Mouse (Mus musculus) brain, embryonic 18.5 days (tissue): ENCODE results near the gene Cry2.
"Not testable (repeated sequence)": the region's sequence is repeated elsewhere in the genome, so short reads cannot be mapped to it uniquely, and the experiment has no call there.

ENCODE experiments used
- DNase-seq: peaks from one replicate; pipeline ENCODE4 v3.0.0-alpha.2; 2012; ENCODE audit warnings: low read depth, low spot score

Gene Cry2

GRCm38 (mm10) chr2:92422388-92423135 lies 11.3 kb downstream of the Cry2 start:
- no peak for DNase-seq

- no peak for DNase-seq
Observed at GRCm38 (mm10) chr2:92421723-92422387, 12.0 kb downstream of the Cry2 start.

DNA sequence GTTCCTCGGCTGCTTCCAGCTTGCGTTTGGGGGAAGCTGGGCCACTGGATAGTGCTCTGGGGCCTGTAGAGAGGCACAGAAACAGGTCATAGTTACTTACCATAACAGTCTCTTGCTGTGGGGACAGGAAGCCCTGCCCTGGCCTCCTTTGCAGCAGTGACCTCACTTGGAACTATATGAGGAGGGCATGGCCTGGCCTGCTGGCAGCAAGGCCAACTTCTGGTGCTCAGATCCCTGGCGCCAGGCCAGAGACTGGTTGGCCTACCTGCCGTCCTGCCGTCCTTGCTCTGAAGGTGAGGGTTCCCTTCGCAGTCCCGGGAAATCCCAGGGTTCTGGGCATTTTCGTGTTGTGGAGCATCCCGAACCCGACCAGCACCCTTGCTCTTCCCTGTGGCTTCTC lies 22.1 kb downstream of the Cry2 start:
- no peak for DNase-seq

DNA sequence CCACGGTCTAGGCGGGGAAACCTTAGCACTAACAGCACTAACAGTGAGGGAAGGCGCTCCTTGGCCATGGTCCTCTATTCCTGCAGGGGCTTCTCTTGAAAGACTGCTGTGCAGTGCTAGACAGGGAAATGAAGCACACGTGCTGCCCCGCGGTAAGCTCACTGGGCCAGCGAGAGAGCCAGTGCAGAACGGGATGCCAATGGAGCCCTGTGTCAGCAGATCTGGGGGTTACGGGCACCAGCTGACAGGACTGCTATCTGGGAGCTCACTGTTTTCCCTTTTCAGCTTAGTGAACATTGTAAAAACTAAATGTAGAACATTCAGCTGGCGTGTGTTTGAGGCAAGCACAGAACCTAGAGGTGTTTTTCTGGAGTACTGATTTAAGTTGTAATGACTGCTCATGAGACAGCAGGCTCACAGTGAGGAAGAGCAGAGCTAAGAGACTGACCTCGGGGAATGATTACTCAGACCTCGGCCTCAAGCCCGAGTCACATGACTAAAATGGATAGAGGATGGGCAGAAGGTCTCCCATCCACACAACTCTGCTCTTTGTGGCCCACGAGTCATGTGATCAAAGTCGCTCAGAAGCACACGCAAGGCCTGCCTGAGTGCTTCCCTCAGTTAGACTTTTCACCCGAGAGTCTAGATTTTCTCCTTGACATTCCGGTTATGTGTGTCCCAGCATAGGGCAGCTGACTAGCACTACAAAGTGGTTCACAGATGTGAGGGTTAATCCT lies 25.4 kb downstream of the Cry2 start:
- DNase-seq, result no peak

- DNase-seq, result no peak
Observed at GRCm38 (mm10) chr2:92405687-92406086, 28.2 kb downstream of the Cry2 start.

DNA sequence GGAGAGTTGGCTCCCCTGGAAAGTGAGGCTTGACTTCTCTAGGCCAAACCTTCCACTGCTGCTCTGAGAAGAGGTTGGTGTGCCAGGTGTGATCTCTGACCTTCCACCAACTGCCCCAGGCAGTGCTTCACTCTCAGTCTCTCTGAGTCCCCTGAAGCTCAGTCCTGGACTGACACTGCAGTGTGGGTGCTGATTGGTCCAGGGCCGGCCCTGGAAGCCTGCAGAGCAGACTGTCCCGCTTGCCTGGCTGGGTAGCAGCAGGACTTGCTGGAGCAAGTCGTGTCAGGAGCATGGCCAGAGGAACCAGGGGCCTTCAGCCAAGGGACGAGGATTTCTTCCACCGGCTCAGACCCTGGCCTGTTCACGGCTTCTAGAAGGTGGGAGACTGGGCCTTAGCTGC lies 29.1 kb downstream of the Cry2 start:
- no peak for DNase-seq

- DNase-seq, result no peak
Observed at GRCm38 (mm10) chr2:92403776-92404319, 30.0 kb downstream of the Cry2 start.

GRCm38 (mm10) chr2:92402591-92403326 lies 31.1 kb downstream of the Cry2 start:
- DNase-seq, result no peak

- no peak for DNase-seq
Observed at GRCm38 (mm10) chr2:92401091-92401561, 32.7 kb downstream of the Cry2 start, which contains the start of gene Mapk8ip1. Mapk8ip1 (minus strand) TSS chr2:92401263.

DNA sequence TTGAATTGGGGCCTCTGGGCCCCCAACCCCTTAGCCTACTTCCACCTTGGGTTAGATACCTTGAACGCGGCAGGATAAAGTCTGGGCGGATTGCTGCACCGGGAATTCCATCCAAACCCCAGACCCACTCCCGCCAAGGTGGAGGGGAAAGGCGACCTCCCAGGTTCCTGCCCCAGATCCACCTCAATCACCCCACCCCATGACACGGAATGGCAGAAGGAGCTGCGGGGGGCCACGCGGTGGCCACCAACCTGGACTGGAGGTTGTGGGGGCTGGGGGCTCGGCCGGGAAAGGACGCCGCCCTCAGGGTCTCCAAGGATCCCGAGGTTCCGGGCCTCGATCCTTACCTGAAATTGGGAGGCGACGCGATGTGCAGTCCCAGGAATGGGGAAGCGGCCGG lies 33.2 kb downstream of the Cry2 start:
- DNase-seq, result no peak

DNA sequence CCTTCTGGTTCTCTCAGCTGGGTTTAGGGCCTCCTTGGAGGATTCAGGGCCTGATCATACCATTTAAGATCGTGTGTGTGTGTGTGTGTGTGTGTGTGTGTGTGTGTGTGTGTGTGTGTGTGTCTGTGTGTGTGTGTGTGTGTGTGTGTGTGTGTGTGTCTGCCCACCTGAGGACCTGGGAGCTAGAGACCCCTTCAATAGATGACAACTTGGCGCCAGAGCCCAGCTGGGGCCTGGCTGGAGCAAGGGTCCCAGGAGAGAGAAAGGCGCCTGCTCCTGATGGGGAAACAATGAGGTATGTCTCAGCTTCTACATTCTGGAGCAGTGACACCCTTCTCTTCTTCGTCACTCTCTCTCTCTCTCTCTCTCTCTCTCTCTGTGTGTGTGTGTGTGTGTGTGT lies 34.0 kb downstream of the Cry2 start:
- not testable (repeated sequence) for DNase-seq

GRCm38 (mm10) chr2:92397436-92397835 lies 36.4 kb downstream of the Cry2 start:
- DNase-seq, result no peak

- DNase-seq, result no peak
Observed at GRCm38 (mm10) chr2:92395535-92395934, 38.3 kb downstream of the Cry2 start.

DNA sequence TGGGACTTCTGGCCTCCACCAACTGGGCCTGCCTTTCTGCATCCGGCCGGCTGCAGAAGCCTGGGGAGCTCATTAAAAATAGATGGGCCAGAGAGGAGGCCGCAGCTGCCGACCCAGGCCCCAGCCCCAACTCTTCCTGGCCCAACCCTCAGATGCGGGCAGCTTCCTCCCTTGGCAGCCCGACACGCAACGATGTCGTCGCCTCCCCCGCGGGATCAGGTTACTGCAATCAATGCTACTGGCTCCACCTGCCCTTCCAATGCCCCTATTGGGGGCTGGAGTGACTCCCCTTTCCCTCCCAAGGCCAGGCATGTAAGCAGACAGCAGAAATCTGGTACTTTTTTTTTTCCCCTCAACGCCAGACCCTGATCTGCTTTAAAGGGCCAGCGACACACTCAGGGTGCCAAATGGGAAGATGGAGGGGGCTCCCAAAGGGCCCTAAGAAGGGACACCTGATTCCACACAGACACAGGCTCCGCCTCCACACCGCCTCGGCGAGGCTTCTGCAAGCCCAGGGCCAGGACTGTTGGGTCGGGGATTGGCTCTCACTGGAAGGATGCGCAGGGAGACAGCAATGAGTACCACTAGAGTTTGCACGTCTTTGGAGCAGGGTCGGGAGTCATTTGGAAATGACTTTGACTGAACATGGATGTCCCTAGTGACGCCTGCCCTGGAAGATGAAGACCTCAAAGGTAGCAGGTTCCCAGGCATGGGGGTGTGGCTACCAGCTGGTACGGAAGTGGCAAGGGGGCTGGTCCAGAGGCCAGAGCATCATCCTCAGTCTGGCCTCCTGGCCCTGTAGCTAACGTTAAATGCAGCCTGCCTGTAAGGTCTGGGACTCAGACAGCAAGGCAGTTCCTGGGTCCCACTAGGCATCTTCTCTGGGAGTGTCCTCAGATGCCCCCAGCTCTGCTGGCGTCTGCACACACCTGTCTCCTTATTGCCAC lies 41.3 kb downstream of the Cry2 start:
- no peak for DNase-seq

DNA sequence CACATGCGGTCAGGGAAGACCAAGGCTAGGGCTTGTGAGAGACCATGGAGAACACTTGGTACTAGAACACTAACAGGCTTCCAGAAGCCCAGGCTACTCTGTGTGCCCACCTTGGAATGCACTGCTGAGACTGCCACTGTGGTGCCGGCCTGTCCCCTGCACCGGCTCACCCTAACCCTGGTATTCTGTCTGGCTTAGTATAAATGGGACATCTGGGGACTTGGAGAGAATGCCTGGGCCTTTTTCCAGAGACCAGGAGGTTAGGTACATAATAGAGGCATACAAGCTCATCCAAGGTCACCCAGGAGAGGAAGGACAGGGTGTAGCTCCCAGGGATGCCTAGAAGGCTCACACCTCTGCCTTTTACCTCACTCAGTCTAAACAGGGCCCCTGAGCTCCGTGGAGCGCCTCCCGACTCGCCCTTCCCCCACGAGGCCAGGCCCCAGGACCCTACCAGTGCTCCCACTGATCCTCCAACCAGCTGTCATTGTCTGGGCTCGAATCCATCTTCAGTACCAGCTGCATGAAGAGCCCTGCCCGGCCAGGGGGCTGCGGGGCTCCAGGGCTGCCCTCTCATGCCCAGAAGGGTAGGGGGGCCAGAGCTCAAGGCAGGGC lies 42.0 kb downstream of the Cry2 start:
- no peak for DNase-seq

GRCm38 (mm10) chr2:92391116-92391515 lies 42.7 kb downstream of the Cry2 start:
- DNase-seq, result no peak

- no peak for DNase-seq
Observed at GRCm38 (mm10) chr2:92390206-92390930, 43.5 kb downstream of the Cry2 start.

DNA sequence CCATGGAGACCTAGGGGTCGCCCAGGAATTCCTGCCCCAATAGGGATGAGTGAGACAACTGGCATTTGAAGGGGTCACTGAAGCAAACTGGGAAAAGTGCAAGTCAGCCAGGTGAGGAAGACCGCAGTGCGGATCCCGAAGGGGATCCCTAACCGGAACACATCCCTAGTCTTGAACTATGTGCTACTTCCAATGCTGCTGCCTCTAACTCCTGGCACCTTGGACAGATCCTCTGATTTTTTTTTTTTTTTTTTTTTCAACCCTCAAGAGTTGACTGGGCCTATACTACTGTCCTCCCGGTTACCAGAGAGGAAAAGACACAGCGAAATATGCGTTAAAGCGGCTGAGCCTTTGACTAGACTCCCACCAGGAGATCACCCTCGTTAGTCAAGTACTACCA lies 44.2 kb downstream of the Cry2 start:
- DNase-seq, result no peak
